Mouse (Mus musculus) lung, postnatal 36 days (tissue): ENCODE data around the gene Snd1.

ENCODE experiments used
- DNase-seq: peaks from one replicate; pipeline ENCODE4 v3.0.0; 2022; ENCODE audit warnings: mixed read lengths

The Snd1 gene

GRCm38 (mm10) chr6:28599120-28599519, 124.2 kb downstream of the Snd1 start:
- DNase-seq = no peak

- DNase-seq = no peak
Observed at GRCm38 (mm10) chr6:28600404-28600803, 125.5 kb downstream of the Snd1 start.

- no peak for DNase-seq
Observed at GRCm38 (mm10) chr6:28603401-28603800, 128.5 kb downstream of the Snd1 start.

GRCm38 (mm10) chr6:28603823-28604222, 128.9 kb downstream of the Snd1 start:
- no peak for DNase-seq

- no peak for DNase-seq
Observed at GRCm38 (mm10) chr6:28609291-28609690, 134.4 kb downstream of the Snd1 start.

- no peak for DNase-seq
Observed at GRCm38 (mm10) chr6:28610127-28610526, 135.2 kb downstream of the Snd1 start.

- no peak for DNase-seq
Observed at GRCm38 (mm10) chr6:28613441-28613840, 138.5 kb downstream of the Snd1 start.

- peak; percentile 15 for DNase-seq
Observed at GRCm38 (mm10) chr6:28614856-28615255, 139.9 kb downstream of the Snd1 start.

GRCm38 (mm10) chr6:28615408-28615807, 140.5 kb downstream of the Snd1 start:
- DNase-seq = peak; percentile 18

GRCm38 (mm10) chr6:28615966-28616365, 141.0 kb downstream of the Snd1 start:
- DNase-seq = no peak

- DNase-seq = no peak
Observed at GRCm38 (mm10) chr6:28618299-28618698, 143.4 kb downstream of the Snd1 start.

- peak; percentile 75 for DNase-seq
Observed at GRCm38 (mm10) chr6:28618751-28619153, 143.8 kb downstream of the Snd1 start.

- no peak for DNase-seq
Observed at GRCm38 (mm10) chr6:28621431-28621830, 146.5 kb downstream of the Snd1 start.

- no peak for DNase-seq
Observed at GRCm38 (mm10) chr6:28621961-28622360, 147.0 kb downstream of the Snd1 start.

- peak; percentile 54 for DNase-seq
Observed at GRCm38 (mm10) chr6:28622522-28622921, 147.6 kb downstream of the Snd1 start.

- no peak for DNase-seq
Observed at GRCm38 (mm10) chr6:28622963-28623362, 148.0 kb downstream of the Snd1 start.

GRCm38 (mm10) chr6:28628408-28628807, 153.5 kb downstream of the Snd1 start:
- DNase-seq = no peak

- DNase-seq = no peak
Observed at GRCm38 (mm10) chr6:28629866-28630265, 154.9 kb downstream of the Snd1 start.

GRCm38 (mm10) chr6:28630926-28631325, 156.0 kb downstream of the Snd1 start:
- no peak for DNase-seq

GRCm38 (mm10) chr6:28633120-28633519, 158.2 kb downstream of the Snd1 start:
- DNase-seq = no peak

- no peak for DNase-seq
Observed at GRCm38 (mm10) chr6:28633656-28634055, 158.7 kb downstream of the Snd1 start.

GRCm38 (mm10) chr6:28635092-28635491, 160.2 kb downstream of the Snd1 start:
- no peak for DNase-seq

- DNase-seq = no peak
Observed at GRCm38 (mm10) chr6:28635531-28636348, 160.8 kb downstream of the Snd1 start.

- no peak for DNase-seq
Observed at GRCm38 (mm10) chr6:28640088-28640487, 165.1 kb downstream of the Snd1 start.

- DNase-seq = no peak
Observed at GRCm38 (mm10) chr6:28642909-28643308, 168.0 kb downstream of the Snd1 start.
